Mouse (Mus musculus) neural tube, embryonic 14.5 days (tissue): ENCODE data around the gene Evc2. TPM values are rescaled to one million over a fixed set of nuclear protein-coding genes. Genes with fewer than 3 reads are reported as not detected.

Experiments used
- ATAC-seq: fragments of 200-750 bp; cut with Nextera tagmentation; 2 replicates; pipeline ENCODE4 v1.8.0; 2017; ENCODE audit warnings: low read depth, mild to moderate bottlenecking, moderate TSS enrichment, moderate library complexity
- H3K27ac ChIP-seq: fragments of 300-500 bp; sonication (generic); 2 replicates; pipeline ENCODE4 v1.5.1; 2014; ENCODE audit warnings: low read depth, mild to moderate bottlenecking, control low read depth, low read length, moderate library complexity, mixed read lengths
- H3K27me3 ChIP-seq: fragments of 300-500 bp; sonication (generic); 2 replicates; pipeline ENCODE4 v1.6.1; 2014; ENCODE audit warnings: low read length; ENCODE audit not compliant: control insufficient read depth, insufficient read depth
- H3K36me3 ChIP-seq: fragments of 300-500 bp; sonication (generic); 2 replicates; pipeline ENCODE4 v1.6.1; 2014; ENCODE audit warnings: low read length, mixed read lengths; ENCODE audit not compliant: control insufficient read depth, insufficient read depth
- H3K4me1 ChIP-seq: fragments of 300-500 bp; sonication (generic); 2 replicates; pipeline ENCODE4 v1.6.1; 2014; ENCODE audit warnings: low read length; ENCODE audit not compliant: control insufficient read depth, insufficient read depth
- H3K4me2 ChIP-seq: fragments of 300-500 bp; sonication (generic); 2 replicates; pipeline ENCODE4 v1.6.1; 2014; ENCODE audit warnings: mild to moderate bottlenecking, low read depth, low read length, control low read depth
- H3K4me3 ChIP-seq: fragments of 300-500 bp; sonication (generic); 2 replicates; pipeline ENCODE4 v1.5.1; 2014; ENCODE audit warnings: low read depth, low read length, control low read depth, mixed read lengths
- H3K9ac ChIP-seq: fragments of 300-500 bp; sonication (generic); replicated peaks from 2 replicates; pipeline ENCODE4 v1.6.1; 2014; ENCODE audit warnings: low read depth, mild to moderate bottlenecking, control low read depth, low read length, mixed read lengths
- H3K9me3 ChIP-seq: fragments of 300-500 bp; sonication (generic); 2 replicates; pipeline ENCODE4 v1.6.1; 2016; ENCODE audit warnings: low read length; ENCODE audit not compliant: control insufficient read depth
- WGBS: fragments of 180-500 bp; shearing (Covaris S2); extraction: QIAGEN DNeasy Blood & Tissue Kit; methylation state at CpG from one replicate; pipeline ENCODE4 v1.1.7; 2014; 5-methylcytosine and 5-hydroxymethylcytosine counted together
- polyA plus RNA-seq: library from polyadenylated mRNA; unstranded; fragments of >200 nt; fragmentation: Nextera tagmentation; extraction: Ambion mirVana; gene quantifications from 2 replicates; pipeline ENCODE4 v1.2.1, GENCODE M21; 2014

Evc2 gene
- polyA plus RNA-seq, 1 experiment from 2014 or later, result 3.7 TPM

- WGBS, result 85% methylated on average over 3 of the region's 3 CpGs
- Histone ChIP-seq H3K9me3 (no peaks in the 10 kb centered on the region), H3K9ac (no peak overlapping the region), H3K4me3 (no peak overlapping the region), H3K4me1 (no peaks in the 10 kb centered on the region), H3K27me3 (no peaks in the 10 kb centered on the region), H3K36me3 (no peaks in the 10 kb centered on the region), H3K27ac (no peak overlapping the region), H3K4me2 (no peak overlapping the region)
- ATAC-seq, result no peak
Observed at GRCm38 (mm10) chr5:37447546-37447945, 109.2 kb downstream of the Evc2 start.

- Histone ChIP-seq H3K36me3 (no peaks in the 10 kb centered on the region), H3K9ac (no peak overlapping the region), H3K27ac (no peak overlapping the region), H3K9me3 (no peaks in the 10 kb centered on the region), H3K4me2 (no peak overlapping the region), H3K27me3 (no peaks in the 10 kb centered on the region), H3K4me3 (no peak overlapping the region), H3K4me1 (no peaks in the 10 kb centered on the region)
- no peak for ATAC-seq
- 74% methylated on average over 2 of the region's 2 CpGs for WGBS
Observed at GRCm38 (mm10) chr5:37456590-37456989, 118.3 kb downstream of the Evc2 start.

- no peaks in the 10 kb centered on the region for H3K4me1 ChIP-seq
- H3K9ac ChIP-seq, result no peak overlapping the region
- ATAC-seq, result no peak
- no peaks in the 10 kb centered on the region for H3K36me3 ChIP-seq
- no peak overlapping the region for H3K4me3 ChIP-seq
- no peaks in the 10 kb centered on the region for H3K9me3 ChIP-seq
- WGBS, result 89% methylated on average over 5 of the region's 5 CpGs
- no peaks in the 10 kb centered on the region for H3K27me3 ChIP-seq
- no peak overlapping the region for H3K4me2 ChIP-seq
- no peak overlapping the region for H3K27ac ChIP-seq
Observed at GRCm38 (mm10) chr5:37457191-37457590, 118.9 kb downstream of the Evc2 start.

- no peaks in the 10 kb centered on the region for H3K27me3 ChIP-seq
- H3K4me1 ChIP-seq, result no peaks in the 10 kb centered on the region
- no peak overlapping the region for H3K4me3 ChIP-seq
- WGBS, result 89% methylated on average over 2 of the region's 2 CpGs
- no peak overlapping the region for H3K9ac ChIP-seq
- H3K27ac ChIP-seq, result no peak overlapping the region
- H3K4me2 ChIP-seq, result no peak overlapping the region
- no peak for ATAC-seq
- H3K9me3 ChIP-seq, result no peaks in the 10 kb centered on the region
- H3K36me3 ChIP-seq, result no peaks in the 10 kb centered on the region
Observed at GRCm38 (mm10) chr5:37457831-37458230, 119.5 kb downstream of the Evc2 start.

GRCm38 (mm10) chr5:37458236-37458635 lies 119.9 kb downstream of the Evc2 start:
- no peak overlapping the region for H3K27ac ChIP-seq
- 78% methylated on average over 2 of the region's 2 CpGs for WGBS
- no peak overlapping the region for H3K9ac ChIP-seq
- no peaks in the 10 kb centered on the region for H3K4me1 ChIP-seq
- no peaks in the 10 kb centered on the region for H3K27me3 ChIP-seq
- H3K36me3 ChIP-seq, result no peaks in the 10 kb centered on the region
- no peak overlapping the region for H3K4me2 ChIP-seq
- no peak for ATAC-seq
- no peak overlapping the region for H3K4me3 ChIP-seq
- no peaks in the 10 kb centered on the region for H3K9me3 ChIP-seq

- Histone ChIP-seq H3K27me3 (no peaks in the 10 kb centered on the region), H3K9me3 (no peaks in the 10 kb centered on the region), H3K4me3 (no peak overlapping the region), H3K4me1 (no peaks in the 10 kb centered on the region), H3K4me2 (no peak overlapping the region), H3K9ac (no peak overlapping the region), H3K36me3 (no peaks in the 10 kb centered on the region), H3K27ac (no peak overlapping the region)
- no peak for ATAC-seq
- 92% methylated on average over 10 of the region's 10 CpGs for WGBS
Observed at GRCm38 (mm10) chr5:37465461-37465860, 127.2 kb downstream of the Evc2 start.

- Histone ChIP-seq H3K9ac (no peak overlapping the region), H3K9me3 (no peaks in the 10 kb centered on the region), H3K4me1 (no peaks in the 10 kb centered on the region), H3K4me2 (no peak overlapping the region), H3K27ac (no peak overlapping the region), H3K27me3 (no peaks in the 10 kb centered on the region), H3K36me3 (no peaks in the 10 kb centered on the region), H3K4me3 (no peak overlapping the region)
- no peak for ATAC-seq
- 86% methylated on average over 2 of the region's 2 CpGs for WGBS
Observed at GRCm38 (mm10) chr5:37467646-37468045, 129.3 kb downstream of the Evc2 start.

GRCm38 (mm10) chr5:37469031-37469430 lies 130.7 kb downstream of the Evc2 start:
- 62% methylated on average over 5 of the region's 5 CpGs for WGBS
- no peaks in the 10 kb centered on the region for H3K9me3 ChIP-seq
- no peak for ATAC-seq
- H3K4me1 ChIP-seq, result no peaks in the 10 kb centered on the region
- H3K27ac ChIP-seq, result no peak overlapping the region
- no peaks in the 10 kb centered on the region for H3K27me3 ChIP-seq
- no peaks in the 10 kb centered on the region for H3K36me3 ChIP-seq
- no peak overlapping the region for H3K4me2 ChIP-seq
- H3K9ac ChIP-seq, result no peak overlapping the region
- H3K4me3 ChIP-seq, result no peak overlapping the region

GRCm38 (mm10) chr5:37471584-37471983 lies 133.3 kb downstream of the Evc2 start:
- Histone ChIP-seq H3K4me2 (no peak overlapping the region), H3K36me3 (no peaks in the 10 kb centered on the region), H3K4me1 (no peaks in the 10 kb centered on the region), H3K9ac (no peak overlapping the region), H3K27me3 (no peaks in the 10 kb centered on the region), H3K4me3 (no peak overlapping the region), H3K27ac (no peak overlapping the region), H3K9me3 (no peaks in the 10 kb centered on the region)
- 76% methylated on average over 4 of the region's 4 CpGs for WGBS
- ATAC-seq, result no peak
